Comparison of ENCODE assay signal across 8 mouse cellular contexts in the genomic region with DNA sequence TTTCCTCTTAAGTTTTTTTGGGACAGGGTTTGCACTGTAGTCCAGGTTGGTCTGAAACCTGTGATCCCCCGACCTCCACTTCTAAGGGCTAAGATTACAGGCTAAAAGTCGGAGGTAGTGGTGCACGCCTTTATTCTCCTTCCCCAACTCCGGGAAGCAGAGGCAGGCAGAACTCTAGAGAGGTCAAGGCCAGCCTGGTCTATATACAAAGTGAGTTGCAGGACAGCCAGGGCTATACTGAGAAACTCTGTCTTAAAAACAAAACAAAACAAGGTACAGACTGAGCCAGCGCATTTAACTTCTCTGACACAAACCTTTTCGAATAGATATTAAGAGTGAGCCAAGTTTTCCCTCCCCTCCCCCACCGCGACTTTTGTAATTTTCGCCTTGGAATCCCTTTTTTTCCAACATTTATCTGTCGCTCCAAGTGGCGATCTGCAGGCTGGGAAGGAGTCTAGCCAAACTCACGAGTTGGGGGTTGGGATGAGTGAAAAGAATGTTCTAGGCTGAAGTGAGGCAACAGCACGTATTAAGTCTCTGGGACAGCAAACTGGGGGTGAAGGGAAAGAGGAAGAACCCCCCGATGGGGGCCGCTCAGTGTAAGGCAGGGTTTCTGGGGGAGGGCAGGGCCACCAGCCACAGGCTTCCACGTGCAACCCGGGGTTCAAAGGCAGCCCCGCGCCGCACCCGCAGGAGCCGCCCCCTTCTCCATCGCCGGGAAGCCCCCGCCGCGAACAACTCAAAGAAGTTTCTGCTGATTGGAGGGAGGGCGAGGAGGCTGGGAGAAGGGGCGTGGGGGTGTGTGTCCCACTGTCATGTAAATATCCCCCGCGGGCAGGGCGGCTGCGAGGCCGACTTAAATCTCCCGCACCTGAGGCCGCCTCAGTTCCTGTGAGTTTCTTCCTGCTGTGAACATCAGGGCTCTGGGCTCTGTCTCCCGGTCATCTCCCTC. TPM values are rescaled to one million over a fixed set of nuclear protein-coding genes. Genes with fewer than 3 reads are reported as not detected.
DNase-seq lines count a peak whose midpoint lies in the region; ATAC-seq lines count a peak whose summit lies in the region.

No protein-coding gene starts in this region.

- H3K27me3 ChIP-seq in erythroblast, embryonic 14.5 days (ENCODE audit: control insufficient read depth), result peaks cover 4% of the 10 kb centered on the region
- H3K27me3 ChIP-seq in intestine, embryonic 15.5 days (replicated peaks), result no peaks in the 10 kb centered on the region
- H3K27me3 ChIP-seq in neural tube, embryonic 13.5 days, result no peaks in the 10 kb centered on the region

- peak overlapping the region; percentile 75 for H3K4me3 ChIP-seq in erythroblast, embryonic 14.5 days (replicated peaks)
- peak overlapping the region; percentile 63 for H3K4me3 ChIP-seq in intestine, embryonic 15.5 days (replicated peaks)
- H3K4me3 ChIP-seq in neural tube, embryonic 13.5 days, result peak overlapping the region; percentile 52

- peak overlapping the region; percentile 98 for H3K27ac ChIP-seq in intestine, embryonic 15.5 days
- H3K27ac ChIP-seq in neural tube, embryonic 13.5 days (replicated peaks), result peak overlapping the region; percentile 78

- peak; percentile 57 for DNase-seq in adrenal gland, postnatal 25 days
- DNase-seq in forelimb bud, embryonic 11.5 days (ENCODE audit: low read depth, low spot score), result peak; percentile 74
- DNase-seq in lung, adult 18-20 months, result peak; percentile 37 to 43
- peak; percentile 38 for DNase-seq in urinary bladder, postnatal 14 days (ENCODE audit: low spot score)

- WGBS in intestine, embryonic 15.5 days, result 7% methylated on average over 37 of the region's 37 CpGs
- 8% methylated on average over 37 of the region's 37 CpGs for WGBS in neural tube, embryonic 13.5 days

- no peaks in the 10 kb centered on the region for H3K36me3 ChIP-seq in erythroblast, embryonic 14.5 days (ENCODE audit: control insufficient read depth)
- no peaks in the 10 kb centered on the region for H3K36me3 ChIP-seq in intestine, embryonic 15.5 days
- no peaks in the 10 kb centered on the region for H3K36me3 ChIP-seq in neural tube, embryonic 13.5 days

- ATAC-seq in erythroblast, adult 5-6 weeks (replicated peaks; ENCODE audit: low FRiP score, poor library complexity, severe bottlenecking), result no peak
- ATAC-seq in intestine, embryonic 15.5 days, result peak; percentile 5
- ATAC-seq in neural tube, embryonic 13.5 days (ENCODE audit: low read depth), result no peak

- peak overlapping the region; percentile 81 for H3K9ac ChIP-seq in intestine, embryonic 15.5 days
- peak overlapping the region; percentile 73 for H3K9ac ChIP-seq in neural tube, embryonic 13.5 days

- H3K4me1 ChIP-seq in erythroblast, embryonic 14.5 days (ENCODE audit: control insufficient read depth), result peaks cover 63% of the 10 kb centered on the region
- H3K4me1 ChIP-seq in intestine, embryonic 15.5 days (replicated peaks), result peaks cover 10% of the 10 kb centered on the region; the same call in 1 of the 2 replicates
- H3K4me1 ChIP-seq in neural tube, embryonic 13.5 days (replicated peaks), result peaks cover 37% of the 10 kb centered on the region

- peak overlapping the region; percentile 89 for H3K4me2 ChIP-seq in intestine, embryonic 15.5 days (replicated peaks)
- H3K4me2 ChIP-seq in neural tube, embryonic 13.5 days, result peak overlapping the region; percentile 93

- no peaks in the 10 kb centered on the region for H3K9me3 ChIP-seq in erythroblast, embryonic 14.5 days (ENCODE audit: control insufficient read depth, low read length)
- no peaks in the 10 kb centered on the region for H3K9me3 ChIP-seq in intestine, embryonic 15.5 days
- H3K9me3 ChIP-seq in neural tube, embryonic 13.5 days, result no peaks in the 10 kb centered on the region

RNA-seq across cellular contexts. Expression of a gene that starts 4.3 kb away (rescaled TPM):
- polyA plus RNA-seq in erythroblast, embryonic 14.5 days (2012), result 11.7 and 14.7 TPM in 2 replicates
- 50.0 and 56.0 TPM in 2 replicates for total RNA-seq in erythroblast, adult 5-6 weeks (2015; ENCODE audit: low replicate concordance)
- 143 and 233 TPM in 2 replicates for total RNA-seq in erythroblast, adult 5-6 weeks (2017; ENCODE audit: low replicate concordance)
- total RNA-seq in adrenal gland, postnatal 25 days (2021), result 244 and 253 TPM in 2 replicates
- 437 and 494 TPM in 2 replicates for polyA plus RNA-seq in intestine, embryonic 15.5 days (2015; fragmentation: Nextera tagmentation; extraction: Ambion mirVana)
- polyA plus RNA-seq in neural tube, embryonic 13.5 days (2015; fragmentation: Nextera tagmentation; extraction: Ambion mirVana), result 338 and 380 TPM in 2 replicates

RNA-seq across cellular contexts. Expression of a gene that starts 12.8 kb away (rescaled TPM):
- polyA plus RNA-seq in erythroblast, embryonic 14.5 days (2012), result 0.69 and 1.6 TPM in 2 replicates
- 3.5 and 4.6 TPM in 2 replicates for total RNA-seq in erythroblast, adult 5-6 weeks (2015; ENCODE audit: low replicate concordance)
- 0.09 and 0.84 TPM in 2 replicates for total RNA-seq in erythroblast, adult 5-6 weeks (2017; ENCODE audit: low replicate concordance)
- 18.5 and 26.6 TPM in 2 replicates for total RNA-seq in adrenal gland, postnatal 25 days (2021)
- polyA plus RNA-seq in intestine, embryonic 15.5 days (2015; fragmentation: Nextera tagmentation; extraction: Ambion mirVana), result 20.9 and 24.7 TPM in 2 replicates
- 49.6 and 53.5 TPM in 2 replicates for polyA plus RNA-seq in neural tube, embryonic 13.5 days (2015; fragmentation: Nextera tagmentation; extraction: Ambion mirVana)

RNA-seq across cellular contexts. Expression of a gene that starts 16.0 kb away (rescaled TPM):
- polyA plus RNA-seq in erythroblast, embryonic 14.5 days (2012), result 0.09 and 0.13 TPM in 2 replicates
- 0.63 and 13.3 TPM in 2 replicates for total RNA-seq in erythroblast, adult 5-6 weeks (2015; ENCODE audit: low replicate concordance)
- total RNA-seq in erythroblast, adult 5-6 weeks (2017; ENCODE audit: low replicate concordance), result 0.68 and 3.3 TPM in 2 replicates
- total RNA-seq in adrenal gland, postnatal 25 days (2021), result 7.6 and 8.6 TPM in 2 replicates
- polyA plus RNA-seq in intestine, embryonic 15.5 days (2015; fragmentation: Nextera tagmentation; extraction: Ambion mirVana), result 10.6 and 11.1 TPM in 2 replicates
- 1.8 and 2.7 TPM in 2 replicates for polyA plus RNA-seq in neural tube, embryonic 13.5 days (2015; fragmentation: Nextera tagmentation; extraction: Ambion mirVana)

RNA-seq across cellular contexts. Expression of a gene that starts 32.0 kb away (rescaled TPM):
- polyA plus RNA-seq in erythroblast, embryonic 14.5 days (2012), result 1.6 and 2.8 TPM in 2 replicates
- 7.9 TPM in 1 of 2 replicates, not detected in the other for total RNA-seq in erythroblast, adult 5-6 weeks (2015; ENCODE audit: low replicate concordance)
- 0.85 and 2.9 TPM in 2 replicates for total RNA-seq in erythroblast, adult 5-6 weeks (2017; ENCODE audit: low replicate concordance)
- 26.0 and 27.4 TPM in 2 replicates for total RNA-seq in adrenal gland, postnatal 25 days (2021)
- polyA plus RNA-seq in intestine, embryonic 15.5 days (2015; fragmentation: Nextera tagmentation; extraction: Ambion mirVana), result 59.8 and 70.4 TPM in 2 replicates
- polyA plus RNA-seq in neural tube, embryonic 13.5 days (2015; fragmentation: Nextera tagmentation; extraction: Ambion mirVana), result 26.5 and 32.5 TPM in 2 replicates

Comparison
In these comparisons a context has a peak if more than half of its experiments do, and no peak if none do; other contexts are left out.
1. RNA of a gene that starts 4.3 kb away (polyA plus RNA-seq): 437 to 494 TPM in intestine, embryonic 15.5 days and 338 to 380 TPM in neural tube, embryonic 13.5 days; 11.7 to 14.7 TPM in erythroblast, embryonic 14.5 days; every median in the first group is over 10 times any median in the second.
2. Peak in every context shown above with its lines, with median percentiles within 50 percentile points of each other: H3K4me3 ChIP-seq and DNase-seq.